Mouse (Mus musculus) C2C12 (cell line): ENCODE results near the gene Itpr3. TPM values are rescaled to one million over a fixed set of nuclear protein-coding genes. Genes with fewer than 3 reads are reported as not detected.

ENCODE experiments used
- H3K27me3 ChIP-seq: one replicate; pipeline ENCODE4 v1.6.1; 2011; ENCODE audit not compliant: control insufficient read depth, insufficient read depth, insufficient read length
- H3K36me3 ChIP-seq: one replicate; pipeline ENCODE4 v1.6.1; 2011; ENCODE audit not compliant: control insufficient read depth, insufficient read depth
- H3K4me3 ChIP-seq: one replicate; pipeline ENCODE4 v1.5.1; 2011; ENCODE audit warnings: mild to moderate bottlenecking, control low read depth; ENCODE audit not compliant: poor library complexity, insufficient read depth, severe bottlenecking
- H3K79me2 ChIP-seq: one replicate; pipeline ENCODE4 v1.6.1; 2011; ENCODE audit not compliant: control insufficient read depth, insufficient read depth
- H3K79me3 ChIP-seq: one replicate; pipeline ENCODE4 v1.6.1; 2011; ENCODE audit warnings: low read depth, control low read depth
- H3ac ChIP-seq: one replicate; pipeline ENCODE3; 2011; ENCODE audit warnings: low read depth; ENCODE audit not compliant: control insufficient read depth, insufficient read length
- CEBPB ChIP-seq: IDR thresholded peaks from one replicate; pipeline ENCODE4 v1.6.1; 2011; ENCODE audit warnings: low read depth, mild to moderate bottlenecking, control low read depth, moderate library complexity
- CTCF ChIP-seq: IDR thresholded peaks from one replicate; pipeline ENCODE4 v1.5.1; 2011; ENCODE audit not compliant: control insufficient read depth, insufficient read depth, insufficient read length
- FOSL1 ChIP-seq: IDR thresholded peaks from one replicate; pipeline ENCODE4 v1.8.0; 2011; ENCODE audit warnings: mild to moderate bottlenecking, low read length; ENCODE audit not compliant: poor library complexity, insufficient read depth, severe bottlenecking
- MAX ChIP-seq: IDR thresholded peaks from one replicate; pipeline ENCODE4 v1.6.1; 2011; ENCODE audit warnings: mild to moderate bottlenecking, control low read depth
- MYOD1 ChIP-seq: IDR thresholded peaks from one replicate; pipeline ENCODE4 v1.6.1; 2011; ENCODE audit warnings: low read depth; ENCODE audit not compliant: control insufficient read depth, insufficient read length
- MYOG ChIP-seq: IDR thresholded peaks from one replicate; pipeline ENCODE4 v1.6.1; 2011; ENCODE audit not compliant: control insufficient read depth, insufficient read length; ENCODE audit errors: extremely low read depth
- USF1 ChIP-seq: IDR thresholded peaks from one replicate; pipeline ENCODE4 v1.6.1; 2011; ENCODE audit warnings: low read depth, mild to moderate bottlenecking, control low read depth, moderate library complexity
- polyA plus RNA-seq: library from polyadenylated mRNA; unstranded; fragments of >200 nt; fragmentation: generic; extraction: Trizol; gene quantifications from one replicate; pipeline ENCODE4 v1.2.1, GENCODE M21; 2012; ENCODE audit warnings: missing spikeins

Itpr3 gene
- polyA plus RNA-seq, 1 experiment, result 20.0 TPM

DNA sequence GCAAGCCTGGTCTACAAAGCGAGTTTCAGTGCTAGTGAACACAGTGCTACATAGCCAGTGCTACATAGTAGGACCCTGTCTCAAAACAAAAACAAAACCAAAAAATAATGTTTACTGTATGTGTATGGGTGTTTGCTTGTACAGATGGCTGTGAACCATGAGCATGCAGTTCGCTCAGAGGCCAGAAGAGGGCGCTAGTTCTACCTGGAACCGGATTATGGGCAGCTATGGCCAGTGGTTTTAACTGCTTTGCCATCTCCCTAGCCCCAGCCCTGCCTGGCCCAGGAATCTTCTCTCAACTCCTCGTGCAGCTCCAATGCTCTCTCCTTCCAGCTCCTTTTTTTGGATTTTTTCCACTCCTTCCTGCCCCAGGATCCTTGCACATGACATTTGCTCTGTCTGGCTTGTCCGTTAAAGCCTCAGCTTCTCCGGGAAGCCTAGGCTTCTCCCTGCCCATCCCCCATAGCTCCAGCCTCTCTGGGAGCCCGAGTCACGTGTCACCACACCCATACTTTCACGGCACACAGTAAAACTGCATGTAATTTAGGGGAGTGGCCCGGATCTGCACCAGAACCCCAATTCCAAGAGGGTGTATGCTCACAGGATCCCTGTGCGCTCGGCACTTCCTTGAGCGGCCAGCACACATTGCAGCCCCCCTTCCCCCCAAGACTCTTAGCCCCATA, 9.2 kb upstream of the Itpr3 start:
- Histone ChIP-seq H3K27me3 (no peaks in the 10 kb centered on the region), H3K4me3 (no peak overlapping the region), H3K79me3 (no peaks in the 10 kb centered on the region), H3ac (no peak overlapping the region), H3K36me3 (no peaks in the 10 kb centered on the region), H3K79me2 (no peaks in the 10 kb centered on the region)
- peak; percentile 7 for TF ChIP-seq CTCF
- TF ChIP-seq USF1, result no peak

DNA sequence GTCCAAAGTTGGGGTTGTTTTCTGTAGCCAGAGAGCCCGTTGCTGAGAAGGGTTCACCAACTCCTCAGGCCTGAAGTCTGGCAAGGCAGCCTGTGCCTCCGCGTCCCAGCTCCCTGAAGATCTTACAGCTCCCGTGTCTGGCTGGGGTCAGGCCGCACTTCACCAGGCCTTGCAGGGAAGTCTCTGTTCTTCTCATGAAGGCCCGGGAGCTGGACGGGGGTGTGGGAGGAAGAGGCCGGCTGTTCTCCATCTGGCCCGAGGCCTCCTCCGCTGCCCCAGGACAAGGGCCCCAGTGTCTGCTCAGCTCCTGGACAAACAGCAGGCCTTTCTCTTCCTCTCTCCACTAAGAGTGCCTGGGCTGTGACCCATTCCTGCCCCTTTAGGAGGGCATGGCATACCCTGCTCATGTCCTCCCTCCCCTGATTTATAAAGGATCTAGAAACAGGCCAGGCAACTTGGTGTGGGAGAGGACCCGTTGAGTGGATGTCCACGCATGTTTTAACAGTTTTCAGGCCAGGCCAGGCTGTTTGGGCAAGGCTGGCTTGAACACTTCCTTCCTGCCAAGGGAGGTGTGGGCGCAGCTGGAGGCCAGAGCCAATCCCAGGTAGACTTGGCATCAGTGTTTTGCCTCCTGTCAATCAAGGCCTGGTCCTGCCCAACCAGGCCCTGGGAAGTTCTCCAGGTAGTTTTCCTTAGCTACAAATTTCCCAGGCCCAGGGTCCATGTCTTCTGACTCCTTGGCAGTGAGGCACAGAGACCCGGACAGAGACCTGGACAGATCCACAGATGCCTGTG, 8.5 kb upstream of the Itpr3 start:
- Histone ChIP-seq H3K4me3 (no peak overlapping the region), H3K79me3 (no peaks in the 10 kb centered on the region), H3ac (no peak overlapping the region), H3K36me3 (no peaks in the 10 kb centered on the region), H3K27me3 (no peaks in the 10 kb centered on the region), H3K79me2 (no peaks in the 10 kb centered on the region)
- TF ChIP-seq FOSL1, result no peak
- TF ChIP-seq MYOG, result no peak
- no peak for TF ChIP-seq MYOD1
- no peak for TF ChIP-seq CTCF
- no peak for TF ChIP-seq MAX
- no peak for TF ChIP-seq USF1
- TF ChIP-seq CEBPB, result no peak

DNA sequence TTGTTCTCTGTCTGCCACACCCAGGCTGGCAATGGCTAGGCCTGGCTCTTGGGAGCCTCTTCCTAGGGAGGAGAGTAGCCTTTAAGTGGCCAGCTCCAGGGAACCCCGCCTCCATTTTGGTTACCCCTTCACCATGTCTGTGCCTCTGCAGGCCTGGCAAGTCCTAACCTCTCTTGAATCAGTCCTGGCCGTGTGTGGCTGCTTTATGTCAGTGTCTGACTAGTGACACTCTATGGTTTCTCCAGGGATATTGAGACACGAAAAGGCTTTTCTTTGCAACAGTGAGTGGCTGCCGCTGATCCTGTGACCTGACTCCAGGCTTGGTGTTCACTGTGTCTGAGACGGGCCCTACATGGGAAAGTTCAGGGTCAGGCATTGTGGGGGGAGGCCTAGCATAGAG, 6.3 kb upstream of the Itpr3 start:
- Histone ChIP-seq H3K4me3 (peak overlapping the region; percentile 22), H3K79me2 (no peaks in the 10 kb centered on the region)
- TF ChIP-seq MYOD1, result no peak
- TF ChIP-seq CEBPB, result no peak
- TF ChIP-seq CTCF, result no peak
- no peak for TF ChIP-seq MAX
- TF ChIP-seq MYOG, result no peak
- no peak for TF ChIP-seq USF1
- no peak for TF ChIP-seq FOSL1

DNA sequence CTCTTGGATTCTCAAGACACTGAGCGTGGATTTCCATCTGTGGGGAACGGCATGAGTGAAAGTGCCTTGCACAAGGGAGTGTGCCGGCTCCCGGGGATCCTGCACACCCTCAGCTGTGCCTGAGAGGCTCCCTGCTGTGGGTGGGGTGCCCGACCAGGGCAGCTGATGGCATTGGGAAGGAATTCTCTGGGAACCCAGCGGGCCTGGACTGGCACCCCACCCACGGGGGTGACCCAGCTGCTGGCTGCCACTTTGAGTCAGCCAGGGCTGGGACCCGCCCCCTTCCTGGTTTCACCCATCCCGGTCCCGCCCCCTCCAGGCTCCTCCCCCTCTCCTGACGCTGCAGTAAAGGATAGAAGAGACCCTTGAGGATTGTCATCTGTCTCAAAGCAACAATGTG, 5.6 kb upstream of the Itpr3 start:
- TF ChIP-seq FOSL1 (no peak), CEBPB (no peak), MYOD1 (peak; percentile 51)
- no peaks in the 10 kb centered on the region for H3K36me3 ChIP-seq
- no peaks in the 10 kb centered on the region for H3K79me2 ChIP-seq
- H3ac ChIP-seq, result peak overlapping the region; percentile 9
- H3K4me3 ChIP-seq, result peak overlapping the region; percentile 22
- H3K79me3 ChIP-seq, result no peaks in the 10 kb centered on the region
- H3K27me3 ChIP-seq, result no peaks in the 10 kb centered on the region

More for the DNA sequence above, 6.3 kb upstream of the Itpr3 start:
- H3K79me3 ChIP-seq, result no peaks in the 10 kb centered on the region
- H3K27me3 ChIP-seq, result no peaks in the 10 kb centered on the region
- H3ac ChIP-seq, result peak overlapping the region; percentile 9
- no peaks in the 10 kb centered on the region for H3K36me3 ChIP-seq

DNA sequence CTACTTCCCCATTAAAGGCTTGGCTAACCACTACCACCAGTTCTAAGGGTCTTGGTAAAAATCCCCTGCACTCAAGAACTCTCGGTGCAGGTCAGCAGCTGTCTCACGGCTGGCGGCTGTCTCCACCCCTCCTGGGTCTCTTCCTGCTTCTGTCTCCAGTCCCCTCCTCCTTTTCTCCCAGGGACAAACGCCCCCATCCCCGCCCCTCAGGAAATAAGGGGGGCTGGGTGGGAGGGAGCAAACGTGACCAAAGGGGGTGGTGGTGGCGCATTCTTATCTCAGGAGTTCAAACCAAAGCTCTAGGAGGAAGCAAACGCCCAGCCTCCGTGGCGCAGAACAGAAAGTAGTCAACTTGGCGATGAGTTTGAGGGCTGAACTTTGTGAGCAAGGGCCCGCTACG, 934 bp upstream of the Itpr3 start:
- Histone ChIP-seq H3K4me3 (peak overlapping the region; percentile 69), H3ac (peak overlapping the region; percentile 52), H3K36me3 (no peaks in the 10 kb centered on the region), H3K79me3 (peaks cover 28% of the 10 kb centered on the region), H3K27me3 (no peaks in the 10 kb centered on the region), H3K79me2 (peaks cover 40% of the 10 kb centered on the region)
- TF ChIP-seq MAX (no peak), MYOD1 (peak; percentile 13)

DNA sequence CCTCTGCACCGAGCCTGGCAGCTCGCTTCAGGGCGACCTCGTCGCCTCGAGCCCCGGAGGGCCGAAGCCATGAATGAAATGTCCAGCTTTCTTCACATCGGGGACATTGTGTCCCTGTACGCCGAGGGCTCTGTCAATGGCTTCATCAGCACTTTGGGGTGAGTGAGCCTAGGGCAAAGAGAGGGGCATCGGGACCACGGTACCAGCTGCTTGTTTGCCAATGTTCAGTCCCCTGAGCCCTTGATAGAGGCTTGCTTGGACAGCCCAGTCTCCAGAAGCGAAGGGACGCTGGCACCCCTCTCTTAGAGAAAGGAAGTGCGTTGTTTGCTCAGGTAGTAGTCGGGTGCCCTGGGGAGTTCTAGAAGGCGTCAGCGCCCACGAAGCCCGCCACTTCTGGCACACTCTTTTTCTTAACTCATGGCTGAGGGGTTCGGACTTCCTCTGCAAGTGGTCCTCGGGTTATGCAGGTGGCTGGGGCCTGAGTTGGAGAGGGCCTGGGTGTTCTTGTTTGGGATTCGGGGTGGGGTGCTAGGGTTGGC, 482 bp downstream of the Itpr3 start:
- no peak for TF ChIP-seq MAX
- no peak for TF ChIP-seq CEBPB
- no peak for TF ChIP-seq USF1
- TF ChIP-seq FOSL1, result no peak
- no peak for TF ChIP-seq MYOD1
- TF ChIP-seq CTCF, result no peak
- no peak for TF ChIP-seq MYOG
- Histone ChIP-seq H3ac (peak overlapping the region; percentile 60), H3K4me3 (peak overlapping the region; percentile 69), H3K27me3 (no peaks in the 10 kb centered on the region), H3K36me3 (no peaks in the 10 kb centered on the region), H3K79me3 (peaks cover 39% of the 10 kb centered on the region), H3K79me2 (peaks cover 55% of the 10 kb centered on the region)
